Mouse (Mus musculus) testis, adult 2 months (tissue): Measurements from ENCODE around the gene C1qtnf1.

Source experiments
- CTCF ChIP-seq: fragments of 200-500 bp; IDR thresholded peaks from 2 replicates; pipeline ENCODE4 v1.5.1; 2012; ENCODE audit warnings: low read depth, mild to moderate bottlenecking, inconsistent platforms, low read length, moderate library complexity; ENCODE audit not compliant: control insufficient read depth, insufficient read depth, insufficient replicate concordance
- POLR2A ChIP-seq: fragments of 200-500 bp; IDR thresholded peaks from 2 replicates; pipeline ENCODE4 v1.6.1; 2012; ENCODE audit warnings: low read depth, mild to moderate bottlenecking, inconsistent platforms, low read length, moderate library complexity; ENCODE audit not compliant: control insufficient read depth

- no peak for TF ChIP-seq CTCF
- no peak for TF ChIP-seq POLR2A
Measured at GRCm38 (mm10) chr11:118491230-118491629, 63.2 kb downstream of the C1qtnf1 start.
